Mouse (Mus musculus): ENCODE measurements around the gene Sart3. TPM values are rescaled to one million over a fixed set of nuclear protein-coding genes. Genes with fewer than 3 reads are reported as not detected.

Sart3 gene
- polyA plus RNA-seq, 1 experiment from 2014 or later, result 9.1 TPM

DNA sequence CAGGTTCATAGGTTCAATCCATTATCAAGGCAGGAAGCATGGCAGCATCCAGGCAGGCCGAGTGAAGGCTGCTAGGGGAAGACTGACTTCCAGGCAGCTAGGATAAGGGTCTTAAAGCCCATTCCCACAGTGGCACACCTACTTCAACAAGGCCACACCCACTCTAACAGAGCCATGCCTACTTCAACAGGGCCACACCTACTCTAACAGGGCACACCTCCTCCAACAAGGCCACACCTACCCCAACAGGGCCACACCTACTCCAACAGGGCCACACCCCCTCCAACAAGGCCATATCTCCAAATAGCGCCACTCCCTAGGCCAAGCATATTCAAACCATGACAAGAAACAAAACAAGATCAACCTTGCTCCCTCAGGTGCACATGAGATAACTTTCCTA is 59.4 kb downstream of the Sart3 start:
- Histone ChIP-seq H3K27me3 (replicated peaks; ENCODE audit: control insufficient read depth, insufficient read depth, low read length) (no peaks in the 10 kb centered on the region), H3K4me1 (replicated peaks; ENCODE audit: control insufficient read depth, insufficient read depth, low read length) (no peaks in the 10 kb centered on the region), H3K4me3 (ENCODE audit: low read depth, low read length) (no peak overlapping the region), H3K4me2 (replicated peaks; ENCODE audit: low read depth) (no peak overlapping the region), H3K27ac (ENCODE audit: low read depth, low read length) (no peak overlapping the region), H3K9ac (ENCODE audit: low read depth, low read length) (no peak overlapping the region), H3K36me3 (ENCODE audit: control insufficient read depth, insufficient read depth) (no peaks in the 10 kb centered on the region), H3K9me3 (ENCODE audit: control insufficient read depth) (no peaks in the 10 kb centered on the region)
- ATAC-seq, result no peak
- TF ChIP-seq CTCF (IDR thresholded peaks at IDR 0.05; ENCODE audit: low read depth), result no peak
- 65% methylated on average over 2 of the region's 2 CpGs for WGBS

GRCm38 (mm10) chr5:113703803-113704585 is 68.3 kb downstream of the Sart3 start:
- 58% methylated on average over 21 of the region's 21 CpGs for WGBS
- H3K4me1 ChIP-seq (replicated peaks; ENCODE audit: control insufficient read depth, insufficient read depth, low read length), result no peaks in the 10 kb centered on the region
- no peak for ATAC-seq
- H3K9ac ChIP-seq (ENCODE audit: low read depth, low read length), result no peak overlapping the region
- no peak overlapping the region for H3K4me2 ChIP-seq (replicated peaks; ENCODE audit: low read depth)
- H3K27ac ChIP-seq (ENCODE audit: low read depth, low read length), result no peak overlapping the region
- no peak overlapping the region for H3K4me3 ChIP-seq (ENCODE audit: low read depth, low read length)
- H3K27me3 ChIP-seq (replicated peaks; ENCODE audit: control insufficient read depth, insufficient read depth, low read length), result no peaks in the 10 kb centered on the region
- no peaks in the 10 kb centered on the region for H3K9me3 ChIP-seq (ENCODE audit: control insufficient read depth)
- TF ChIP-seq CTCF (IDR thresholded peaks at IDR 0.05; ENCODE audit: low read depth), result no peak
- H3K36me3 ChIP-seq (ENCODE audit: control insufficient read depth, insufficient read depth), result no peaks in the 10 kb centered on the region

- no peaks in the 10 kb centered on the region for H3K9me3 ChIP-seq (ENCODE audit: control insufficient read depth)
- TF ChIP-seq CTCF (IDR thresholded peaks at IDR 0.05; ENCODE audit: low read depth), result no peak
- H3K27me3 ChIP-seq (replicated peaks; ENCODE audit: control insufficient read depth, insufficient read depth, low read length), result no peaks in the 10 kb centered on the region
- no peak overlapping the region for H3K4me2 ChIP-seq (replicated peaks; ENCODE audit: low read depth)
- peak; percentile 33 for ATAC-seq
- H3K36me3 ChIP-seq (ENCODE audit: control insufficient read depth, insufficient read depth), result no peaks in the 10 kb centered on the region
- no peak overlapping the region for H3K9ac ChIP-seq (ENCODE audit: low read depth, low read length)
- H3K4me3 ChIP-seq (ENCODE audit: low read depth, low read length), result no peak overlapping the region
- no peaks in the 10 kb centered on the region for H3K4me1 ChIP-seq (replicated peaks; ENCODE audit: control insufficient read depth, insufficient read depth, low read length)
- H3K27ac ChIP-seq (ENCODE audit: low read depth, low read length), result no peak overlapping the region
- 51% methylated on average over 19 of the region's 19 CpGs for WGBS
These were observed 71.8 kb downstream of the Sart3 start for GRCm38 (mm10) chr5:113700388-113701023.

GRCm38 (mm10) chr5:113694415-113694814 is 77.9 kb downstream of the Sart3 start:
- no peaks in the 10 kb centered on the region for H3K27me3 ChIP-seq (replicated peaks; ENCODE audit: control insufficient read depth, insufficient read depth, low read length)
- H3K9me3 ChIP-seq (ENCODE audit: control insufficient read depth), result no peaks in the 10 kb centered on the region
- H3K4me2 ChIP-seq (replicated peaks; ENCODE audit: low read depth), result no peak overlapping the region
- H3K9ac ChIP-seq (ENCODE audit: low read depth, low read length), result no peak overlapping the region
- H3K4me3 ChIP-seq (ENCODE audit: low read depth, low read length), result no peak overlapping the region
- H3K27ac ChIP-seq (ENCODE audit: low read depth, low read length), result no peak overlapping the region
- no peaks in the 10 kb centered on the region for H3K4me1 ChIP-seq (replicated peaks; ENCODE audit: control insufficient read depth, insufficient read depth, low read length)
- no peaks in the 10 kb centered on the region for H3K36me3 ChIP-seq (ENCODE audit: control insufficient read depth, insufficient read depth)
- WGBS, result 19% methylated on average over 5 of the region's 5 CpGs
- no peak for ATAC-seq
- no peak for TF ChIP-seq CTCF (IDR thresholded peaks at IDR 0.05; ENCODE audit: low read depth)

DNA sequence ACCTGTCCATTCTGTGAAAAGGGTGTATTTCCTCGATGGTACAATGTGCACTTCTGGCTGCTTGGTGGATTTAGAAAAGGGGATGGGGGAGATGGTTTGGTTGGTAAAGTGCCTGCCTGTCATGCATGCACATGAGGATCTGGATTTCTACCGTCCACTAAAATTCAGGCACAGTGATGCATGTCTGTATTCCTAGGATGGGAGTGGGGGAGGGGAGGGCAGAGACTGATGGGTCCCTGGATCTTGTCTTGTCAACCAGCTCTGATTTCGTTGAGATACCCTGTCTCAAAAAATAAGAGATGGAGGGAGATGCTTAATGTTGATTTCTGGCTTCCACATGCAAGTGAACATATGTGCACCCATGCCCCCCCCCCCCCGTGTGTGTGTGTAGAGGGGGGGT is 78.3 kb downstream of the Sart3 start:
- Histone ChIP-seq H3K4me3 (ENCODE audit: low read depth, low read length) (no peak overlapping the region), H3K36me3 (ENCODE audit: control insufficient read depth, insufficient read depth) (no peaks in the 10 kb centered on the region), H3K27ac (ENCODE audit: low read depth, low read length) (no peak overlapping the region), H3K4me1 (replicated peaks; ENCODE audit: control insufficient read depth, insufficient read depth, low read length) (no peaks in the 10 kb centered on the region), H3K9ac (ENCODE audit: low read depth, low read length) (no peak overlapping the region), H3K9me3 (ENCODE audit: control insufficient read depth) (no peaks in the 10 kb centered on the region), H3K27me3 (replicated peaks; ENCODE audit: control insufficient read depth, insufficient read depth, low read length) (no peaks in the 10 kb centered on the region), H3K4me2 (replicated peaks; ENCODE audit: low read depth) (no peak overlapping the region)
- no peak for ATAC-seq
- 49% methylated on average over 4 of the region's 4 CpGs for WGBS
- TF ChIP-seq CTCF (IDR thresholded peaks at IDR 0.05; ENCODE audit: low read depth), result no peak

DNA sequence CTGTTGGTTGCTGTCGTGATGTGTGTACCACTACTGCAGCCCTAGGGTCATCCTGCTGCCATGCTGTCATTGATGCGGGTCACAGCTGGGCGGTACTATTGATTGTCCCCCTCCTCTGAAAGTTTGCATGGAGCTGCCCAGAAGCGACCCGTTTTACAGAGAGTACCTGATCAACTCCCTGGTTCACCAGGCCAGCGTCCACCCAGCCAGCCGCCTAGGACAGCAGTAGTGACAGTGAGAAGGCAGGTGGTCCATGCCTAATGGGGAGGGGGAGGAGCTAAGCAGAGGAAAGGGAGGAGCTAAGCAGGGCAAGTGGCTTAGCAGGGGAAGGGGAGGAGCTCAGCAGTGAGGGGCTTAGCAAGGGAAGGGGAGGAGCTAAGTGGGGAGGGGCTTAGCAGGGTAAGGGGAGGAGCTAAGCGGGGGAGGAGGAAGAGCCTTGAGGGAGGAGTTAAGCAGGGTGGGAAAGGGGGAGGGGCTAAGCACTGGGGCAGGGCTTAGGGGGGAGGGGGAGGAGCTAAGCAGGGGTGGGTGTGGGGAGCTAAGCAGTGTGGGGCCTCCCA is 79.0 kb downstream of the Sart3 start:
- no peaks in the 10 kb centered on the region for H3K27me3 ChIP-seq (replicated peaks; ENCODE audit: control insufficient read depth, insufficient read depth, low read length)
- H3K27ac ChIP-seq (ENCODE audit: low read depth, low read length), result no peak overlapping the region
- H3K4me3 ChIP-seq (ENCODE audit: low read depth, low read length), result no peak overlapping the region
- 88% methylated on average over 8 of the region's 8 CpGs for WGBS
- TF ChIP-seq CTCF (IDR thresholded peaks at IDR 0.05; ENCODE audit: low read depth), result no peak
- ATAC-seq, result no peak
- no peaks in the 10 kb centered on the region for H3K9me3 ChIP-seq (ENCODE audit: control insufficient read depth)
- no peaks in the 10 kb centered on the region for H3K36me3 ChIP-seq (ENCODE audit: control insufficient read depth, insufficient read depth)
- no peak overlapping the region for H3K9ac ChIP-seq (ENCODE audit: low read depth, low read length)
- H3K4me2 ChIP-seq (replicated peaks; ENCODE audit: low read depth), result no peak overlapping the region
- H3K4me1 ChIP-seq (replicated peaks; ENCODE audit: control insufficient read depth, insufficient read depth, low read length), result no peaks in the 10 kb centered on the region

Other genes starting within 250 kb of the Sart3 start
- 2.1 and 2.9 TPM in 2 replicates for gene Cmklr1, start 122.1 kb downstream of the Sart3 start, polyA plus RNA-seq (2015; fragmentation: Nextera tagmentation; extraction: Ambion mirVana)
- not detected in 2 replicates for gene 1700069L16Rik, start 47.7 kb downstream of the Sart3 start, polyA plus RNA-seq (2015; fragmentation: Nextera tagmentation; extraction: Ambion mirVana)
- 4.6 and 5.0 TPM in 2 replicates for gene Ficd, start 36.7 kb downstream of the Sart3 start, polyA plus RNA-seq (2015; fragmentation: Nextera tagmentation; extraction: Ambion mirVana)
- gene Iscu, start 238 bp upstream of the Sart3 start, polyA plus RNA-seq (2015; fragmentation: Nextera tagmentation; extraction: Ambion mirVana), result 133 and 145 TPM in 2 replicates
- 21.1 and 23.0 TPM in 2 replicates for gene Tmem119, start 28.0 kb upstream of the Sart3 start, polyA plus RNA-seq (2015; fragmentation: Nextera tagmentation; extraction: Ambion mirVana)
- gene Selplg, start 60.1 kb upstream of the Sart3 start, polyA plus RNA-seq (2015; fragmentation: Nextera tagmentation; extraction: Ambion mirVana), result 2.9 and 3.2 TPM in 2 replicates
- gene Coro1c, start 136.2 kb upstream of the Sart3 start, polyA plus RNA-seq (2015; fragmentation: Nextera tagmentation; extraction: Ambion mirVana), result 116 and 127 TPM in 2 replicates
- 5.1 TPM in 2 replicates for gene Ssh1, start 221.4 kb upstream of the Sart3 start, polyA plus RNA-seq (2015; fragmentation: Nextera tagmentation; extraction: Ambion mirVana)
- gene Dao, start 231.2 kb upstream of the Sart3 start, polyA plus RNA-seq (2015; fragmentation: Nextera tagmentation; extraction: Ambion mirVana), result 18.2 and 23.2 TPM in 2 replicates

Data from intestine, postnatal 0 days (tissue).